Mouse (Mus musculus): ENCODE results near the gene Wnk2.
"Not testable (repeated sequence)": the region's sequence is repeated elsewhere in the genome, so short reads cannot be mapped to it uniquely, and the experiment has no call there.

Wnk2 gene

GRCm38 (mm10) chr13:49094667-49095066 is 53.1 kb downstream of the Wnk2 start:
- no peak for DNase-seq (ENCODE audit: low read depth, low spot score)

- no peak for DNase-seq (ENCODE audit: low read depth, low spot score)
Observed at GRCm38 (mm10) chr13:49093471-49093891, 54.3 kb downstream of the Wnk2 start.

- no peak for DNase-seq (ENCODE audit: low read depth, low spot score)
Observed at GRCm38 (mm10) chr13:49092596-49092995, 55.2 kb downstream of the Wnk2 start.

GRCm38 (mm10) chr13:49090176-49090575 is 57.6 kb downstream of the Wnk2 start:
- no peak for DNase-seq (ENCODE audit: low read depth, low spot score)

- DNase-seq (ENCODE audit: low read depth, low spot score), result no peak
Observed at GRCm38 (mm10) chr13:49088874-49089273, 58.9 kb downstream of the Wnk2 start.

- DNase-seq (ENCODE audit: low read depth, low spot score), result no peak
Observed at GRCm38 (mm10) chr13:49087420-49087819, 60.4 kb downstream of the Wnk2 start.

- no peak for DNase-seq (ENCODE audit: low read depth, low spot score)
Observed at GRCm38 (mm10) chr13:49086431-49086830, 61.4 kb downstream of the Wnk2 start.

- DNase-seq (ENCODE audit: low read depth, low spot score), result no peak
Observed at GRCm38 (mm10) chr13:49085211-49085610, 62.6 kb downstream of the Wnk2 start.

- DNase-seq (ENCODE audit: low read depth, low spot score), result no peak
Observed at GRCm38 (mm10) chr13:49084781-49085180, 63.0 kb downstream of the Wnk2 start.

- DNase-seq (ENCODE audit: low read depth, low spot score), result no peak
Observed at GRCm38 (mm10) chr13:49083941-49084340, 63.9 kb downstream of the Wnk2 start.

- no peak for DNase-seq (ENCODE audit: low read depth, low spot score)
Observed at GRCm38 (mm10) chr13:49082151-49082879, 65.5 kb downstream of the Wnk2 start.

- DNase-seq (ENCODE audit: low read depth, low spot score), result no peak
Observed at GRCm38 (mm10) chr13:49076196-49076595, 71.6 kb downstream of the Wnk2 start.

- DNase-seq (ENCODE audit: low read depth, low spot score), result no peak
Observed at GRCm38 (mm10) chr13:49075377-49075776, 72.4 kb downstream of the Wnk2 start.

GRCm38 (mm10) chr13:49073295-49073694 is 74.5 kb downstream of the Wnk2 start:
- DNase-seq (ENCODE audit: low read depth, low spot score), result peak; percentile 13

- no peak for DNase-seq (ENCODE audit: low read depth, low spot score)
Observed at GRCm38 (mm10) chr13:49071861-49072260, 76.0 kb downstream of the Wnk2 start.

- peak; percentile 30 for DNase-seq (ENCODE audit: low read depth, low spot score)
Observed at GRCm38 (mm10) chr13:49069979-49070378, 77.8 kb downstream of the Wnk2 start.

GRCm38 (mm10) chr13:49069393-49069792 is 78.4 kb downstream of the Wnk2 start:
- DNase-seq (ENCODE audit: low read depth, low spot score), result peak; percentile 19

- DNase-seq (ENCODE audit: low read depth, low spot score), result no peak
Observed at GRCm38 (mm10) chr13:49064257-49064656, 83.6 kb downstream of the Wnk2 start.

GRCm38 (mm10) chr13:49060456-49060855 is 87.4 kb downstream of the Wnk2 start:
- no peak for DNase-seq (ENCODE audit: low read depth, low spot score)

- DNase-seq (ENCODE audit: low read depth, low spot score), result peak; percentile 28
Observed at GRCm38 (mm10) chr13:49058528-49058927, 89.3 kb downstream of the Wnk2 start.

- DNase-seq (ENCODE audit: low read depth, low spot score), result no peak
Observed at GRCm38 (mm10) chr13:49056304-49056703, 91.5 kb downstream of the Wnk2 start.

- not testable (repeated sequence) for DNase-seq (ENCODE audit: low read depth, low spot score)
Observed at GRCm38 (mm10) chr13:49054753-49055152, 93.1 kb downstream of the Wnk2 start.

GRCm38 (mm10) chr13:49053333-49053732 is 94.5 kb downstream of the Wnk2 start:
- DNase-seq (ENCODE audit: low read depth, low spot score), result no peak

- peak; percentile 43 for DNase-seq (ENCODE audit: low read depth, low spot score)
Observed at GRCm38 (mm10) chr13:49052512-49052911, 95.3 kb downstream of the Wnk2 start.
